Mouse (Mus musculus) cerebellum, adult 2 months (tissue): ENCODE data around the gene Gm48551.

ENCODE experiments used
- CTCF ChIP-seq: fragments of 200-500 bp; IDR thresholded peaks from 2 replicates; pipeline ENCODE4 v1.5.1; 2011; ENCODE audit warnings: low read depth, mild to moderate bottlenecking, control low read depth, low read length, moderate library complexity, borderline replicate concordance; ENCODE audit not compliant: insufficient read depth
- POLR2A ChIP-seq: fragments of 200-500 bp; IDR thresholded peaks from 2 replicates; pipeline ENCODE4 v1.6.1; 2011; ENCODE audit warnings: low read length, control low read depth, borderline replicate concordance; ENCODE audit not compliant: insufficient read depth

GRCm38 (mm10) chr10:81336558-81336957 is 47.7 kb upstream of the Gm48551 start:
- TF ChIP-seq CTCF (no peak), POLR2A (no peak)
